Mouse (Mus musculus): ENCODE results near the gene Sppl2b. TPM values are rescaled to one million over a fixed set of nuclear protein-coding genes. Genes with fewer than 3 reads are reported as not detected.

Sppl2b gene
- total and polyA plus RNA-seq, 3 experiments = 52.0 to 65.9 TPM; not detected in 1

DNA sequence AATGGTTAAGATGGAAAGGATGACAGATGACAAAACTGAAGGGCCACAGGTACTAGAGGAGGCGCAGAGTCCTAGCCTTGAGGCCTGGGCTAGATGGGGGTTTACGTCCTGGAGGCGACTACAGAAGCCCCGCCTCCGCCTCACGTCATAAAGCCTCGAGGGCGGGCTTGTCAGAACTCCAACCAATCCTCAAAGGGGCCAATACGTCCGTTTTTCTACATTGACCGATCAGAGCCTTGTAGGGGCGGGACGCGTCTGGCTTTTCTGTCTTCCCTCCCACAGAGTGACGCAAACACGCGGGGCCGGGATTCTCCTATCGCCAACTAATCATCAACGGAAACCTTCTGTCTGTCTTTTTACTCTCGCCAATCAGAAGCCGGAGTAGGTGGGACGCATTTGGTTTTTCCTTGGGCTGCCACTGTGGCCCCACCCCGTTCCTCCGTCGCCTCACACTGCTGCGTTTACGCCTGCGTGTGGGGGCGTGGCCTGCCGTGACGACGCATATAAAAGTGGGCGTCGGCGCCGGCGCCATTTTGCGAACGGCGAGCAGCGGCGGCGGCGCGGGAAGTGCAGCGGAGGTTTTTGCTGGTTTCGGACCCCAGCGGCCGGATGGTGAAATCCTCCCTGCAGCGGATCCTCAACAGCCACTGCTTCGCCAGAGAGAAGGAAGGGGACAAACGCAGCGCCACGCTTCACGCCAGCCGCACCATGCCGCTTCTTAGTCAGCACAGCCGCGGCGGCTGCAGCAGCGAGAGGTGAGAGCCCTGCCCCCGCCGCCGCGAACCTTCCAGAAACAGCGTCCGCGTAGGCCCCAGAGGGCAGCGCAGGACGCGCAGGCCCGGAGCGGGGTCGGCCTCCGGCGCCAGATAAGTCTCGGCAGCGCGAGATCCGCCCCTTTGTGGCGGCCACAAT, 28.7 kb upstream of the Sppl2b start, which contains the start of gene Oaz1:
TSS of gene Oaz1 (plus strand) at position 506 of the 912 bp plus-strand sequence.
- Histone ChIP-seq H3K9ac (ENCODE audit: control insufficient read depth, low read depth, low read length, poor library complexity, severe bottlenecking) (peak within 1 kb of the TSS; percentile 95), H3K9me3 (replicated peaks; ENCODE audit: insufficient read depth, low read length) (no peaks in the 10 kb centered on the region), H3K27me3 (ENCODE audit: control insufficient read depth in 1 of 2, insufficient read depth in 2 of 2, low read length in 2 of 2) (no peaks in the 10 kb centered on the region), H3K27ac (ENCODE audit: control insufficient read depth, low read depth, low read length) (peak within 1 kb of the TSS; percentile 75), H3K36me3 (ENCODE audit: control insufficient read depth in 1 of 2, insufficient read depth in 2 of 2, low read length in 2 of 2) (peaks cover 0 to 19% of the 10 kb centered on the region in 2 experiments; a peak in 2 of 4 replicates), H3K4me1 (ENCODE audit: control insufficient read depth in 1 of 2, insufficient read depth in 2 of 2, low read length in 2 of 2) (peaks cover 9 to 24% of the 10 kb centered on the region in 2 experiments), H3K79me2 (ENCODE audit: control insufficient read depth, insufficient read depth, low read length, poor library complexity) (peaks cover 23% of the 10 kb centered on the region), H3K4me3 (ENCODE audit: control insufficient read depth in 1 of 2, insufficient read depth in 1 of 2, low read depth in 2 of 2, low read length in 2 of 2) (peak within 1 kb of the TSS; percentile 97 to 98)
- peak; percentile 100 for DNase-seq (ENCODE audit: low read depth, low spot score)
- TF ChIP-seq RCOR1 (IDR thresholded peaks at IDR 0.05; ENCODE audit: low read depth, low read length) (no peak), GABPA (IDR thresholded peaks at IDR 0.05; ENCODE audit: low read depth, low read length) (no peak), UBTF (IDR thresholded peaks at IDR 0.05; ENCODE audit: borderline replicate concordance, insufficient read depth, low read depth, low read length) (no peak), MYB (IDR thresholded peaks at IDR 0.05; ENCODE audit: low read depth, low read length) (no peak), MAX (IDR thresholded peaks at IDR 0.05; ENCODE audit: low read length) (peak; percentile 51; the same call in 1 of the 2 replicates), USF2 (IDR thresholded peaks at IDR 0.05; ENCODE audit: borderline replicate concordance in 1 of 2, insufficient read depth in 1 of 2, low read depth in 1 of 2, low read length in 2 of 2) (no peak), E2F4 (IDR thresholded peaks at IDR 0.05; ENCODE audit: borderline replicate concordance, low read depth, low read length) (0 out of 2 replicates have a peak, but pooled peaks have one; percentile 41), MAFK (IDR thresholded peaks at IDR 0.05; ENCODE audit: borderline replicate concordance, low read depth, low read length) (no peak), GATA1 (IDR thresholded peaks at IDR 0.05; ENCODE audit: low read depth, low read length) (peak; percentile 35; the same call in 1 of the 2 replicates), CHD1 (IDR thresholded peaks at IDR 0.05; ENCODE audit: low read depth, low read length) (peak; percentile 84; the same call in 1 of the 2 replicates), SIN3A (IDR thresholded peaks at IDR 0.05; ENCODE audit: low read length) (peak; percentile 57), ZMIZ1 (IDR thresholded peaks at IDR 0.05; ENCODE audit: low read depth, low read length) (peak; percentile 95), ZNF384 (IDR thresholded peaks at IDR 0.05; ENCODE audit: low read depth, low read length) (0 out of 2 replicates have a peak, but pooled peaks have one; percentile 15), SMC3 (IDR thresholded peaks at IDR 0.05; ENCODE audit: low read depth, low read length) (no peak), NRF1 (IDR thresholded peaks at IDR 0.05; ENCODE audit: insufficient read depth, low read depth, low read length, poor library complexity, severe bottlenecking) (peak; percentile 75), CHD2 (IDR thresholded peaks at IDR 0.05; ENCODE audit: low read length) (0 out of 2 replicates have a peak, but pooled peaks have one; percentile 45), ELF1 (IDR thresholded peaks at IDR 0.05; ENCODE audit: low read depth, low read length) (no peak), POLR2AphosphoS2 (IDR thresholded peaks at IDR 0.05; ENCODE audit: low read length) (peak; percentile 89), RAD21 (IDR thresholded peaks at IDR 0.05; ENCODE audit: low read depth, low read length) (no peak), HCFC1 (IDR thresholded peaks at IDR 0.05; ENCODE audit: low read depth, low read length) (peak; percentile 74), ZKSCAN1 (IDR thresholded peaks at IDR 0.05; ENCODE audit: low read depth, low read length) (no peak), EP300 (IDR thresholded peaks at IDR 0.05; ENCODE audit: low read depth in 1 of 2, low read length in 2 of 2) (no peak; a peak in 1 of 4 replicates), TCF12 (IDR thresholded peaks at IDR 0.05; ENCODE audit: low read depth, low read length) (peak; percentile 72), TAL1 (IDR thresholded peaks at IDR 0.05; ENCODE audit: low read length) (no peak), KAT2A (conservative IDR thresholded peaks at IDR 0.05; ENCODE audit: low read depth, low read length) (peak; percentile 37; the same call in 1 of the 2 replicates), BHLHE40 (IDR thresholded peaks at IDR 0.05; ENCODE audit: borderline replicate concordance, low read depth, low read length) (no peak), POLR2A (IDR thresholded peaks at IDR 0.05; ENCODE audit: control insufficient read depth in 1 of 2, insufficient read depth in 1 of 2, low read depth in 1 of 2, low read length in 2 of 2, poor library complexity in 1 of 2) (peak; percentile 74 to 75), CTCF (IDR thresholded peaks at IDR 0.05 in 2 of 3, conservative IDR thresholded peaks at IDR 0.05 in 1 of 3; ENCODE audit: control insufficient read depth in 1 of 3, insufficient read depth in 1 of 3, low read depth in 2 of 3, low read length in 3 of 3, poor library complexity in 1 of 3, severe bottlenecking in 1 of 3) (no peak), MYC (IDR thresholded peaks at IDR 0.05; ENCODE audit: low read depth, low read length) (no peak; the same call in 1 of the 2 replicates), JUND (IDR thresholded peaks at IDR 0.05; ENCODE audit: low read depth, low read length) (no peak), ETS1 (IDR thresholded peaks at IDR 0.05; ENCODE audit: low read depth, low read length) (peak; percentile 13; the same call in 1 of the 2 replicates), NELFE (IDR thresholded peaks at IDR 0.05; ENCODE audit: low read depth, low read length) (peak; percentile 81), TBP (IDR thresholded peaks at IDR 0.05; ENCODE audit: low read depth, low read length) (peak; percentile 91), ZC3H11A (IDR thresholded peaks at IDR 0.05; ENCODE audit: low read depth, low read length) (no peak), POLR2AphosphoS5 (IDR thresholded peaks at IDR 0.05; ENCODE audit: borderline replicate concordance, low read depth, low read length) (no peak)

All from MEL (cell line).